Comparison of ENCODE assay signal across 8 mouse cellular contexts in the genomic region with DNA sequence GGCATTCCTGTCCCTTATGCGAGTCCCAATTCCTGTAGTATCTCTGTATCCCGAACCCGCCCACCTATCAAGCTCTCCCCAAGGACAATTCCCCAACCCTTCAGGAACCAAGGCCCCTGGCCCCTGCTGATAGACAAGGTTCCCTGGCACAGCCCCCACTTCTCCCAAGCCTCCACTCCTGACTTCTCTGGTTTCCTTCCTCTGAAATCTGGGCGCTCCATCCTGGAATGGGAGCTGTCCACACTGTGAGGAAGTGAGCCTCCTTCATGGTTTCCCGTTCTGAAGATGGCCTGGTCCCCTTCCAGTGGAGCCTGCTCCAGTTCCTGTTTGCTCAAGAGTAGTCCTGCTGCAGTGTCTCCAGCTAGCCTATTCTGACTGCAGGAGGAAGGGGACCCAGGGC. TPM values are rescaled to one million over a fixed set of nuclear protein-coding genes. Genes with fewer than 3 reads are reported as not detected.
A peak's percentile ranks its signal among the peaks of the same experiment; 100 is the strongest.
DNase-seq lines count a peak whose midpoint lies in the region; ATAC-seq and TF ChIP-seq lines count a peak whose summit lies in the region.

No protein-coding gene starts in this region.

- peaks cover 0 to 23% of the 10 kb centered on the region in 2 experiments; a peak in 3 of 4 replicates for H3K36me3 ChIP-seq in MEL (ENCODE audit: control insufficient read depth in 1 of 2, insufficient read depth in 2 of 2, low read length in 2 of 2)
- H3K36me3 ChIP-seq in forebrain, embryonic 10.5 days (replicated peaks): peaks cover 74% of the 10 kb centered on the region
- peaks cover 65% of the 10 kb centered on the region for H3K36me3 ChIP-seq in hindbrain, embryonic 13.5 days
- H3K36me3 ChIP-seq in liver, embryonic 13.5 days: peaks cover 53% of the 10 kb centered on the region
- H3K36me3 ChIP-seq in neural tube, embryonic 12.5 days: peaks cover 58% of the 10 kb centered on the region

- 69% methylated on average over 5 of the region's 5 CpGs for WGBS in forebrain, embryonic 10.5 days
- WGBS in hindbrain, embryonic 13.5 days: 67% methylated on average over 5 of the region's 5 CpGs
- 38% methylated on average over 5 of the region's 5 CpGs for WGBS in liver, embryonic 13.5 days (ENCODE audit: insufficient replicate concordance)
- WGBS in neural tube, embryonic 12.5 days: 74% methylated on average over 5 of the region's 5 CpGs

- H3K79me2 ChIP-seq in MEL (ENCODE audit: control insufficient read depth, insufficient read depth, low read length, poor library complexity): peaks cover 2% of the 10 kb centered on the region; the same call in 1 of the 2 replicates

- no peak for TF ChIP-seq RAD21 in MEL (IDR thresholded peaks at IDR 0.05; ENCODE audit: low read depth, low read length)

- DNase-seq in MEL (ENCODE audit: low read depth, low spot score) (peak; percentile 24), MN1 (ENCODE audit: low spot score) (no peak)
- DNase-seq in forebrain, embryonic 10.5 days (ENCODE audit: extremely low spot score, low spot score): no peak
- DNase-seq in liver, embryonic 13.5 days: no peak
- DNase-seq in gastrocnemius, postnatal 36 days: no peak
- no peak for DNase-seq in gastrocnemius, postnatal 4 days (ENCODE audit: low spot score in 2 of 2)

- TF ChIP-seq CTCF in MEL (IDR thresholded peaks at IDR 0.05 in 2 of 3, conservative IDR thresholded peaks at IDR 0.05 in 1 of 3; ENCODE audit: control insufficient read depth in 1 of 3, insufficient read depth in 1 of 3, low read depth in 2 of 3, low read length in 3 of 3, poor library complexity in 1 of 3, severe bottlenecking in 1 of 3): no peak

- no peaks in the 10 kb centered on the region for H3K27me3 ChIP-seq in MEL (ENCODE audit: control insufficient read depth in 1 of 2, insufficient read depth in 2 of 2, low read length in 2 of 2)
- H3K27me3 ChIP-seq in forebrain, embryonic 10.5 days (ENCODE audit: poor library complexity, severe bottlenecking): no peaks in the 10 kb centered on the region
- no peaks in the 10 kb centered on the region for H3K27me3 ChIP-seq in hindbrain, embryonic 13.5 days
- H3K27me3 ChIP-seq in liver, embryonic 13.5 days: no peaks in the 10 kb centered on the region
- no peaks in the 10 kb centered on the region for H3K27me3 ChIP-seq in neural tube, embryonic 12.5 days (replicated peaks)

- intact Hi-C loops in gastrocnemius, postnatal 36 days (cut with DNase I): no loop called here

- no peaks in the 10 kb centered on the region for H3K9me3 ChIP-seq in MEL (replicated peaks; ENCODE audit: insufficient read depth, low read length)
- H3K9me3 ChIP-seq in forebrain, embryonic 10.5 days: no peaks in the 10 kb centered on the region
- H3K9me3 ChIP-seq in hindbrain, embryonic 13.5 days: no peaks in the 10 kb centered on the region
- no peaks in the 10 kb centered on the region for H3K9me3 ChIP-seq in liver, embryonic 13.5 days (replicated peaks)
- no peaks in the 10 kb centered on the region for H3K9me3 ChIP-seq in neural tube, embryonic 12.5 days

- no peak overlapping the region for H3K9ac ChIP-seq in MEL (ENCODE audit: control insufficient read depth, low read depth, low read length, poor library complexity, severe bottlenecking)
- H3K9ac ChIP-seq in hindbrain, embryonic 13.5 days: peak overlapping the region; percentile 95
- H3K9ac ChIP-seq in liver, embryonic 13.5 days: peak overlapping the region; percentile 91
- peak overlapping the region; percentile 86 for H3K9ac ChIP-seq in neural tube, embryonic 12.5 days

- no peak for TF ChIP-seq POLR2A in MEL (IDR thresholded peaks at IDR 0.05; ENCODE audit: control insufficient read depth in 1 of 2, insufficient read depth in 1 of 2, low read depth in 1 of 2, low read length in 2 of 2, poor library complexity in 1 of 2)

- H3K4me2 ChIP-seq in hindbrain, embryonic 13.5 days: peak overlapping the region; percentile 87
- H3K4me2 ChIP-seq in liver, embryonic 13.5 days: peak overlapping the region; percentile 99
- peak overlapping the region; percentile 89 for H3K4me2 ChIP-seq in neural tube, embryonic 12.5 days (replicated peaks)

- peaks cover 19 to 27% of the 10 kb centered on the region in 2 experiments for H3K4me1 ChIP-seq in MEL (ENCODE audit: control insufficient read depth in 1 of 2, insufficient read depth in 2 of 2, low read length in 2 of 2)
- peaks cover 25% of the 10 kb centered on the region for H3K4me1 ChIP-seq in forebrain, embryonic 10.5 days
- peaks cover 23% of the 10 kb centered on the region for H3K4me1 ChIP-seq in hindbrain, embryonic 13.5 days (replicated peaks)
- H3K4me1 ChIP-seq in liver, embryonic 13.5 days (replicated peaks): peaks cover 53% of the 10 kb centered on the region
- H3K4me1 ChIP-seq in neural tube, embryonic 12.5 days: peaks cover 11% of the 10 kb centered on the region

- ATAC-seq in hindbrain, embryonic 13.5 days (ENCODE audit: low FRiP score): no peak
- no peak for ATAC-seq in liver, embryonic 13.5 days (ENCODE audit: low read depth)
- ATAC-seq in neural tube, embryonic 12.5 days (ENCODE audit: low FRiP score, low read depth): no peak

- TF ChIP-seq EP300 in MEL (IDR thresholded peaks at IDR 0.05; ENCODE audit: low read depth in 1 of 2, low read length in 2 of 2): no peak

- no peak overlapping the region for H3K27ac ChIP-seq in MEL (ENCODE audit: control insufficient read depth, low read depth, low read length)
- H3K27ac ChIP-seq in forebrain, embryonic 10.5 days: no peak overlapping the region
- H3K27ac ChIP-seq in hindbrain, embryonic 13.5 days: no peak overlapping the region
- H3K27ac ChIP-seq in liver, embryonic 13.5 days: no peak overlapping the region; the same call in 1 of the 2 replicates
- no peak overlapping the region for H3K27ac ChIP-seq in neural tube, embryonic 12.5 days

- peak overlapping the region in 1 of 2 experiments; percentile 61; a peak in 2 of 4 replicates for H3K4me3 ChIP-seq in MEL (ENCODE audit: control insufficient read depth in 1 of 2, insufficient read depth in 1 of 2, low read depth in 2 of 2, low read length in 2 of 2)
- peak overlapping the region; percentile 83 for H3K4me3 ChIP-seq in forebrain, embryonic 10.5 days
- H3K4me3 ChIP-seq in hindbrain, embryonic 13.5 days: peak overlapping the region; percentile 73
- peak overlapping the region; percentile 77 for H3K4me3 ChIP-seq in liver, embryonic 13.5 days (replicated peaks)
- peak overlapping the region; percentile 72; the same call in 1 of the 2 replicates for H3K4me3 ChIP-seq in neural tube, embryonic 12.5 days

TF ChIP-seq in MEL, 35 proteins besides CTCF, POLR2A, EP300 and RAD21 (continues in another document):
- TF ChIP-seq TBP (IDR thresholded peaks at IDR 0.05; ENCODE audit: low read depth, low read length) (no peak), MYC (IDR thresholded peaks at IDR 0.05; ENCODE audit: low read depth, low read length) (no peak), HCFC1 (IDR thresholded peaks at IDR 0.05; ENCODE audit: low read depth, low read length) (no peak), KAT2A (conservative IDR thresholded peaks at IDR 0.05; ENCODE audit: low read depth, low read length) (no peak)

RNA-seq across cellular contexts. Expression of a gene that starts 1.0 kb away (rescaled TPM):
- 3.9 and 6.6 TPM in 2 replicates for total RNA-seq in MEL (2012; rRNA removed)
- 10 to 100 TPM in 1 of 2 experiments, not detected in 1; 10.3 TPM for polyA plus RNA-seq in MEL (2012; ENCODE audit: insufficient read depth in 1 of 2, insufficient read length in 2 of 2, low read depth in 1 of 2, low replicate concordance in 2 of 2, missing spikeins in 1 of 2)
- 14.1 and 18.8 TPM in 2 replicates for polyA plus RNA-seq in forebrain, embryonic 10.5 days (2016; fragmentation: Nextera tagmentation; extraction: Ambion mirVana)
- 25.9 and 30.7 TPM in 2 replicates for polyA plus RNA-seq in hindbrain, embryonic 13.5 days (2015; fragmentation: Nextera tagmentation; extraction: Ambion mirVana)
- polyA plus RNA-seq in liver, embryonic 13.5 days (2015; fragmentation: Nextera tagmentation; extraction: Ambion mirVana): 3.9 and 5.9 TPM in 2 replicates
- polyA plus RNA-seq in neural tube, embryonic 12.5 days (2016; fragmentation: Nextera tagmentation; extraction: Ambion mirVana): 16.4 and 23.6 TPM in 2 replicates
- 1 to 10 TPM; 2.8 to 3.2 TPM for total RNA-seq in gastrocnemius, postnatal 36 days (2021)
- total RNA-seq in gastrocnemius, postnatal 4 days (2021): 1 to 10 TPM; 6.6 to 9.2 TPM

RNA-seq across cellular contexts. Expression of a gene that starts 16.9 kb away (rescaled TPM):
- 0.12 TPM in 1 of 2 replicates, not detected in the other for total RNA-seq in MEL (2012; rRNA removed)
- under 1 TPM in 1 of 2 experiments, not detected in 1; 0.03 TPM for polyA plus RNA-seq in MEL (2012; ENCODE audit: insufficient read depth in 1 of 2, insufficient read length in 2 of 2, low read depth in 1 of 2, low replicate concordance in 2 of 2, missing spikeins in 1 of 2)
- polyA plus RNA-seq in forebrain, embryonic 10.5 days (2016; fragmentation: Nextera tagmentation; extraction: Ambion mirVana): 1.5 and 2.1 TPM in 2 replicates
- polyA plus RNA-seq in hindbrain, embryonic 13.5 days (2015; fragmentation: Nextera tagmentation; extraction: Ambion mirVana): 13.8 and 14.3 TPM in 2 replicates
- polyA plus RNA-seq in liver, embryonic 13.5 days (2015; fragmentation: Nextera tagmentation; extraction: Ambion mirVana): 0.03 TPM in 2 replicates
- 12.1 and 14.3 TPM in 2 replicates for polyA plus RNA-seq in neural tube, embryonic 12.5 days (2016; fragmentation: Nextera tagmentation; extraction: Ambion mirVana)
- not detected for total RNA-seq in gastrocnemius, postnatal 36 days (2021)
- total RNA-seq in gastrocnemius, postnatal 4 days (2021): under 1 TPM; 0.22 to 0.31 TPM

RNA-seq across cellular contexts. Expression of a gene that starts 25.6 kb away (rescaled TPM):
- total RNA-seq in MEL (2012; rRNA removed): 21.3 and 25.1 TPM in 2 replicates
- 10 to 100 TPM in 1 of 2 experiments, not detected in 1; 33.7 TPM for polyA plus RNA-seq in MEL (2012; ENCODE audit: insufficient read depth in 1 of 2, insufficient read length in 2 of 2, low read depth in 1 of 2, low replicate concordance in 2 of 2, missing spikeins in 1 of 2)
- 78.3 and 89.3 TPM in 2 replicates for polyA plus RNA-seq in forebrain, embryonic 10.5 days (2016; fragmentation: Nextera tagmentation; extraction: Ambion mirVana)
- 222 and 228 TPM in 2 replicates for polyA plus RNA-seq in hindbrain, embryonic 13.5 days (2015; fragmentation: Nextera tagmentation; extraction: Ambion mirVana)
- polyA plus RNA-seq in liver, embryonic 13.5 days (2015; fragmentation: Nextera tagmentation; extraction: Ambion mirVana): 11.5 and 11.6 TPM in 2 replicates
- 167 and 170 TPM in 2 replicates for polyA plus RNA-seq in neural tube, embryonic 12.5 days (2016; fragmentation: Nextera tagmentation; extraction: Ambion mirVana)
- 10 to 100 TPM in 1 of 2 experiments, 1 to 10 TPM in 1; 9.9 to 14.5 TPM for total RNA-seq in gastrocnemius, postnatal 36 days (2021)
- 10 to 100 TPM; 43.7 to 44.3 TPM for total RNA-seq in gastrocnemius, postnatal 4 days (2021)

RNA-seq across cellular contexts. Expression of a gene that starts 43.9 kb away (rescaled TPM):
- total RNA-seq in MEL (2012; rRNA removed): 8.0 and 8.7 TPM in 2 replicates
- 10 to 100 TPM in 1 of 2 experiments, not detected in 1; 13.2 TPM for polyA plus RNA-seq in MEL (2012; ENCODE audit: insufficient read depth in 1 of 2, insufficient read length in 2 of 2, low read depth in 1 of 2, low replicate concordance in 2 of 2, missing spikeins in 1 of 2)
- polyA plus RNA-seq in forebrain, embryonic 10.5 days (2016; fragmentation: Nextera tagmentation; extraction: Ambion mirVana): 11.5 and 11.6 TPM in 2 replicates
- 15.1 and 16.1 TPM in 2 replicates for polyA plus RNA-seq in hindbrain, embryonic 13.5 days (2015; fragmentation: Nextera tagmentation; extraction: Ambion mirVana)
- polyA plus RNA-seq in liver, embryonic 13.5 days (2015; fragmentation: Nextera tagmentation; extraction: Ambion mirVana): 6.7 and 8.6 TPM in 2 replicates
- 10.8 and 11.9 TPM in 2 replicates for polyA plus RNA-seq in neural tube, embryonic 12.5 days (2016; fragmentation: Nextera tagmentation; extraction: Ambion mirVana)
- 10 to 100 TPM; 16.5 to 19.3 TPM for total RNA-seq in gastrocnemius, postnatal 36 days (2021)
- 10 to 100 TPM in 1 of 2 experiments, 1 to 10 TPM in 1; 9.8 to 11.2 TPM for total RNA-seq in gastrocnemius, postnatal 4 days (2021)
